Mouse (Mus musculus) sigmoid colon, adult 10 weeks (tissue): ENCODE data around the gene Plekhs1. TPM values are rescaled to one million over a fixed set of nuclear protein-coding genes. Genes with fewer than 3 reads are reported as not detected.

Source experiments
- polyA plus RNA-seq: library from polyadenylated mRNA; stranded (reverse); fragments of 350-450 nt; fragmentation: Illumina TruSeq; extraction: RNeasy Lipid Tissue Mini Kit (QIAGEN cat#74804); gene quantifications from one replicate; pipeline ENCODE4 v1.2.3, GENCODE M21; 2014; ENCODE audit warnings: low read depth, low replicate concordance

Plekhs1 gene
- polyA plus RNA-seq, result 1.3 TPM

GRCm38 (mm10) chr19:56461522-56462101, at the start of gene Plekhs1:
Plekhs1 (plus strand) TSS chr19:56461640.

Other genes with a start within 250 kb of the Plekhs1 start
- gene Habp2, start 174.5 kb upstream of the Plekhs1 start, polyA plus RNA-seq, result not detected
- 0.63 TPM for gene Nrap, start 71.6 kb upstream of the Plekhs1 start, polyA plus RNA-seq
- gene Casp7, start 64.5 kb upstream of the Plekhs1 start, polyA plus RNA-seq, result 162 TPM
- 95.7 TPM for gene Dclre1a, start 86.6 kb downstream of the Plekhs1 start, polyA plus RNA-seq
- gene Nhlrc2, start 86.6 kb downstream of the Plekhs1 start, polyA plus RNA-seq, result 41.1 TPM